ENCODE assay signal across 8 mouse cellular contexts in the genomic region with DNA sequence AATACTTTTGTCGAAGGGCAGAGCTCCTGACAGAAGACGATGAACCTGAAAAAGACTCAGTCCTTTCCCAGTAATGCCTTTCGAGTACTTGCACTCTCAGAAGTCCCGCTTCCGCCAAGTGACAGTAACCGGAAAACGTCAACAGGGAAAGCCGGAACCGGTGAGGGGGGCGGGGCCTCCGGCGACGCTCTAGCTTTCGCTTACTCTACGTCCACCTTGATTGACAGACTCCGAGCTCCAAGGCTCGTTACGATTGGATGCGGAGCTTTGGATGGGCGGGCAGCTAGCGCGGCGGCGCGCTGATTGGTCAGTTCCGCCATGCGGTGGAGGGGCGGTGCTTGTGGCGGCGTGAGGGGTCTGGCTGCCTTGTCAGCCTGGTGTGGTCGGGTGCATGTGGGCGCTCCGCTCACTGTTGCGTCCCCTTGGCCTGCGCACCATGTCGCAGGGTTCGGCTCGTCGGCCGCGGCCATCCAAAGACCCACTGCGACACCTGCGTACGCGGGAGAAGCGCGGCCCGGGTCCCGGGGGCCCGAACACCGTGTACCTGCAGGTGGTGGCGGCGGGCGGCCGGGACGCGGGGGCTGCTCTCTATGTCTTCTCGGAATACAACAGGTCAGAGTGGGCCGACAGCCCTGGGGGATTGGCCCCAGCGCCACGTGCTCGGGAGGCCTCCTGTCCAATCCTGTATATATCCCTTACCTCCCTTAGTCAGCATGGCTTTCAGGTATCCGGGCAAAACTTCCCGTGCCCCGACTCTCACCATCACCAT. TPM values are rescaled to one million over a fixed set of nuclear protein-coding genes. Genes with fewer than 3 reads are reported as not detected.
DNase-seq lines count a peak whose midpoint lies in the region; ATAC-seq and TF ChIP-seq lines count a peak whose summit lies in the region.

Elac2 (plus strand) TSS at position 319 of the 769 bp plus-strand sequence.

- DNase-seq in MN1 (ENCODE audit: low spot score) = peak; percentile 98
- peak; percentile 99 for DNase-seq in cerebellum, adult 9-10 months
- peak; percentile 98 for DNase-seq in hindbrain, embryonic 10.5 days (ENCODE audit: low spot score)
- peak; percentile 98 for DNase-seq in layer of hippocampus, adult 9-11 months
- DNase-seq in lung, postnatal 0 days (ENCODE audit: low spot score) = peak; percentile 99
- DNase-seq in ovary, postnatal 14 days (ENCODE audit: low spot score) = peak; percentile 96
- peak; percentile 97 for DNase-seq in thymus, postnatal 14 days

- H3K27ac ChIP-seq in hindbrain, embryonic 10.5 days = peak within 1 kb of the TSS; percentile 86
- H3K27ac ChIP-seq in lung, postnatal 0 days (ENCODE audit: low read length) = 0 out of 2 replicates have a peak within 1 kb of the TSS, but pooled peaks have one; percentile 20

- peaks cover 17% of the 10 kb centered on the region for H3K4me1 ChIP-seq in hindbrain, embryonic 10.5 days (replicated peaks)
- H3K4me1 ChIP-seq in lung, postnatal 0 days (ENCODE audit: insufficient read depth, low read depth, low read length) = peaks cover 12% of the 10 kb centered on the region; the same call in 1 of the 2 replicates

- under 1% methylated on average over 65 of the region's 65 CpGs for WGBS in hindbrain, embryonic 10.5 days
- under 1% methylated on average over 64 of the region's 65 CpGs for WGBS in lung, postnatal 0 days

- H3K27me3 ChIP-seq in hindbrain, embryonic 10.5 days (ENCODE audit: insufficient read depth, poor library complexity, severe bottlenecking) = no peaks in the 10 kb centered on the region
- no peaks in the 10 kb centered on the region for H3K27me3 ChIP-seq in lung, postnatal 0 days (replicated peaks; ENCODE audit: insufficient read depth, low read length)

- H3K4me2 ChIP-seq in lung, postnatal 0 days (replicated peaks; ENCODE audit: low read depth, low read length) = peak within 1 kb of the TSS; percentile 97

- peaks cover 35% of the 10 kb centered on the region for H3K36me3 ChIP-seq in hindbrain, embryonic 10.5 days
- peaks cover 8% of the 10 kb centered on the region; the same call in 1 of the 2 replicates for H3K36me3 ChIP-seq in lung, postnatal 0 days (ENCODE audit: insufficient read depth, low read length)

- peak; percentile 100 for ATAC-seq in frontal cortex, adult (ENCODE audit: low TSS enrichment)
- peak; percentile 100 for ATAC-seq in lung, postnatal 0 days

- no peaks in the 10 kb centered on the region for H3K9me3 ChIP-seq in hindbrain, embryonic 10.5 days
- H3K9me3 ChIP-seq in lung, postnatal 0 days (ENCODE audit: low read length) = no peaks in the 10 kb centered on the region

- TF ChIP-seq EP300 in lung, postnatal 0 days (IDR thresholded peaks at IDR 0.05) = peak; percentile 50

- TF ChIP-seq CTCF in lung, postnatal 0 days (IDR thresholded peaks at IDR 0.05) = no peak

- H3K9ac ChIP-seq in lung, postnatal 0 days (replicated peaks; ENCODE audit: low read depth) = peak within 1 kb of the TSS; percentile 73

- peak within 1 kb of the TSS; percentile 91 for H3K4me3 ChIP-seq in hindbrain, embryonic 10.5 days
- peak within 1 kb of the TSS; percentile 87 for H3K4me3 ChIP-seq in lung, postnatal 0 days (ENCODE audit: low read depth, low read length)

RNA-seq across cellular contexts. Expression of gene Elac2, which starts in this region (rescaled TPM):
- polyA plus RNA-seq in hindbrain, embryonic 10.5 days (2016; fragmentation: Nextera tagmentation; extraction: Ambion mirVana) = 36.0 and 38.8 TPM in 2 replicates
- polyA plus RNA-seq in lung, postnatal 0 days (2015; fragmentation: Nextera tagmentation; extraction: Ambion mirVana) = 9.9 and 10.9 TPM in 2 replicates

Comparison
In these comparisons a context has a peak if more than half of its experiments do, and no peak if none do; other contexts are left out.
1. Peak in every context shown above with its lines: DNase-seq, ATAC-seq, H3K4me3 ChIP-seq and H3K27ac ChIP-seq.